Mouse (Mus musculus) CH12.LX (cell line): Measurements from ENCODE around the gene Ncaph2. TPM values are rescaled to one million over a fixed set of nuclear protein-coding genes. Genes with fewer than 3 reads are reported as not detected.

Source experiments
- DNase-seq: peaks from one replicate; pipeline ENCODE4 v3.0.0-alpha.2; 2013; ENCODE audit errors: extremely low read depth
- H3K27ac ChIP-seq: 2 replicates; pipeline ENCODE4 v1.5.1; 2012; ENCODE audit warnings: low read depth, mild to moderate bottlenecking, control low read depth, moderate library complexity; ENCODE audit not compliant: insufficient read depth
- H3K27me3 ChIP-seq: replicated peaks from 2 replicates; pipeline ENCODE3; 2012; ENCODE audit warnings: inconsistent platforms
- H3K36me3 ChIP-seq, 2 experiments: replicated peaks in 1 of 2; 2 replicates each; pipeline versions ENCODE3 to v1.6.1; 2012; ENCODE audit warnings: inconsistent platforms in 1 of 2, low read length in 1 of 2, mild to moderate bottlenecking in 1 of 2, mixed read lengths in 1 of 2, moderate library complexity in 1 of 2; ENCODE audit not compliant: control insufficient read depth in 1 of 2, insufficient read depth in 1 of 2
- H3K4me1 ChIP-seq, 2 experiments: 2 replicates each; pipeline ENCODE4 v1.6.1; 2012; ENCODE audit warnings: inconsistent platforms in 1 of 2, moderate library complexity in 1 of 2; ENCODE audit not compliant: insufficient read depth in 2 of 2, control insufficient read depth in 1 of 2
- H3K4me2 ChIP-seq: 2 replicates; pipeline ENCODE4 v1.6.1; 2012; ENCODE audit warnings: low read depth, mild to moderate bottlenecking, control low read depth; ENCODE audit not compliant: poor library complexity, insufficient read depth, severe bottlenecking
- H3K4me3 ChIP-seq, 3 experiments: fragments of 150-350 bp in 1 of 3; sonication (generic) in 1 of 3; replicated peaks in 1 of 3; 2 replicates each; pipeline versions ENCODE3 to v1.5.1; 2011 to 2012; ENCODE audit warnings: low read depth in 2 of 3, low read length in 2 of 3, mild to moderate bottlenecking in 2 of 3, moderate library complexity in 2 of 3, control low read depth in 1 of 3, improper control_type of control experiment in 1 of 3, inconsistent platforms in 1 of 3, mixed read lengths in 1 of 3; ENCODE audit not compliant: poor library complexity in 1 of 3
- H3K79me2 ChIP-seq: replicated peaks from 2 replicates; pipeline ENCODE4 v1.6.1; 2012; ENCODE audit warnings: mild to moderate bottlenecking, moderate library complexity; ENCODE audit not compliant: control insufficient read depth, poor library complexity, insufficient read depth, severe bottlenecking; ENCODE audit errors: extremely low read depth
- H3K9ac ChIP-seq: 2 replicates; pipeline ENCODE4 v1.6.1; 2012; ENCODE audit warnings: low read depth, mild to moderate bottlenecking, control low read depth, moderate library complexity; ENCODE audit not compliant: insufficient read depth
- H3K9me3 ChIP-seq: replicated peaks from 2 replicates; pipeline ENCODE3; 2012; ENCODE audit warnings: low read length, inconsistent platforms, mixed read lengths
- ELF1 ChIP-seq: IDR thresholded peaks from 2 replicates; pipeline ENCODE4 v1.6.1; 2014; ENCODE audit warnings: low read depth, mild to moderate bottlenecking, inconsistent platforms, low read length, improper control_type of control experiment
- GABPA ChIP-seq: IDR thresholded peaks from 2 replicates; pipeline ENCODE4 v1.6.1; 2012; ENCODE audit warnings: low read depth, low read length, improper control_type of control experiment, inconsistent platforms; ENCODE audit not compliant: insufficient replicate concordance
- JUND ChIP-seq: conservative IDR thresholded peaks from 2 replicates; pipeline ENCODE4 v1.6.1; 2011; ENCODE audit warnings: low read depth, low read length, improper control_type of control experiment
- MAFK ChIP-seq: IDR thresholded peaks from 2 replicates; pipeline ENCODE4 v1.6.1; 2011; ENCODE audit warnings: low read length, improper control_type of control experiment; ENCODE audit not compliant: insufficient replicate concordance
- MAX ChIP-seq: IDR thresholded peaks from 2 replicates; pipeline ENCODE4 v1.6.1; 2011; ENCODE audit warnings: low read length, improper control_type of control experiment
- MXI1 ChIP-seq: IDR thresholded peaks from 2 replicates; pipeline ENCODE4 v1.6.1; 2011; ENCODE audit warnings: mild to moderate bottlenecking, low read depth, low read length, improper control_type of control experiment
- MYC ChIP-seq: IDR thresholded peaks from 2 replicates; pipeline ENCODE4 v1.6.1; 2011; ENCODE audit warnings: low read depth, mild to moderate bottlenecking, improper control_type of control experiment, low read length
- RAD21 ChIP-seq: IDR thresholded peaks from 2 replicates; pipeline ENCODE4 v1.6.1; 2011; ENCODE audit warnings: low read depth, mild to moderate bottlenecking, low read length, improper control_type of control experiment, moderate library complexity
- RCOR1 ChIP-seq: conservative IDR thresholded peaks from 2 replicates; pipeline ENCODE4 v1.6.1; 2012; ENCODE audit warnings: low read depth, mild to moderate bottlenecking, inconsistent platforms, low read length, improper control_type of control experiment
- SIN3A ChIP-seq: IDR thresholded peaks from 2 replicates; pipeline ENCODE4 v1.6.1; 2012; ENCODE audit warnings: low read length, improper control_type of control experiment, inconsistent platforms
- SMC3 ChIP-seq: IDR thresholded peaks from 2 replicates; pipeline ENCODE4 v1.6.1; 2011; ENCODE audit warnings: low read depth, low read length, improper control_type of control experiment
- TBP ChIP-seq: conservative IDR thresholded peaks from 2 replicates; pipeline ENCODE4 v1.6.1; 2011; ENCODE audit warnings: low read depth, low read length, improper control_type of control experiment
- UBTF ChIP-seq: IDR thresholded peaks from 2 replicates; pipeline ENCODE4 v1.6.1; 2012; ENCODE audit warnings: low read depth, mild to moderate bottlenecking, inconsistent platforms, low read length, improper control_type of control experiment, moderate library complexity
- ZC3H11A ChIP-seq: IDR thresholded peaks from 2 replicates; pipeline ENCODE4 v1.6.1; 2012; ENCODE audit warnings: low read depth, mild to moderate bottlenecking, inconsistent platforms, low read length, improper control_type of control experiment
- dilution Hi-C: fragments of 300-500 bp; cut with MboI; formaldehyde crosslinking; loops from 2 replicates; pipeline ENCODE4 v1.14.3; 2020; ENCODE audit warnings: low sequenced_read_pairs; ENCODE audit not compliant: extremely low pct_unique_long_range_greater_than_20kb, extremely low pct_ligation_motif_present
- in situ Hi-C: fragments of 300-500 bp; cut with MboI; formaldehyde crosslinking; loops from 3 replicates; pipeline ENCODE4 v1.14.3; 2019; ENCODE audit warnings: low sequenced_read_pairs, low pct_ligation_motif_present, low pct_unique_long_range_greater_than_20kb, mixed read lengths
- polyA plus RNA-seq: library from polyadenylated mRNA; unstranded; fragments of >175 nt; gene quantifications from 2 replicates; pipeline ENCODE4 v1.2.1, GENCODE M21; 2012; ENCODE audit warnings: low read depth; ENCODE audit not compliant: insufficient read length
- total RNA-seq, 2 experiments: library from RNA; depleted of rRNA; stranded (reverse); fragments of 300-350 nt in 1 of 2; fragments of >200 nt in 1 of 2; gene quantifications; 2 replicates each; pipeline ENCODE4 v1.2.3; 2012 to 2014

Gene Ncaph2
- total and polyA plus RNA-seq, 3 experiments = 95.4 to 151 (median 106) TPM

DNA sequence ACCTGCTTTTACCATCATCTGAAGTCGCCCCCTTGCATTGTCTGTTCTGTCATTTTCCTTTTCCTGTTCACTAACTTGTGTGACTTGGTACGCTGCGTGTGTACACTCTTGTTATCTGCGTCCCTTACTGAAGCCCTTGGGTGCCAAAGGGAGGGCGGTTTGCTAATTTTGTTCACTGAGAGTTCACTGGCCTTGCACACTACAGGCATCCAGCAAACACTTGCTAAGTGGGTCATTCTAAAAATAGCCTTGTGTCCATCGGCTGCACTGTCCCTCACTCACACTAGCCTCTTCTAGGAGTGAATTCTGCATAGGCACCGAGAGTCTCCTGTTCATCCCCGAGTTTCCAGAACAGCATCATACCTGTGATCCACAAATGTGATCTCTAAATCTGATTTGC, 59.8 kb downstream of the Ncaph2 start:
- no peaks in the 10 kb centered on the region for H3K27me3 ChIP-seq
- H3K9ac ChIP-seq = no peak overlapping the region
- H3K4me3 ChIP-seq = no peak overlapping the region
- DNase-seq = no peak
- H3K27ac ChIP-seq = no peak overlapping the region
- in situ Hi-C loops (no loop called here), dilution Hi-C loops (no loop called here)
- TF ChIP-seq RCOR1 = no peak
- H3K4me1 ChIP-seq = no peaks in the 10 kb centered on the region
- no peaks in the 10 kb centered on the region for H3K9me3 ChIP-seq
- no peak overlapping the region for H3K4me2 ChIP-seq
- H3K36me3 ChIP-seq = peaks cover 29 to 46% of the 10 kb centered on the region in 2 experiments
- H3K79me2 ChIP-seq = no peaks in the 10 kb centered on the region

DNA sequence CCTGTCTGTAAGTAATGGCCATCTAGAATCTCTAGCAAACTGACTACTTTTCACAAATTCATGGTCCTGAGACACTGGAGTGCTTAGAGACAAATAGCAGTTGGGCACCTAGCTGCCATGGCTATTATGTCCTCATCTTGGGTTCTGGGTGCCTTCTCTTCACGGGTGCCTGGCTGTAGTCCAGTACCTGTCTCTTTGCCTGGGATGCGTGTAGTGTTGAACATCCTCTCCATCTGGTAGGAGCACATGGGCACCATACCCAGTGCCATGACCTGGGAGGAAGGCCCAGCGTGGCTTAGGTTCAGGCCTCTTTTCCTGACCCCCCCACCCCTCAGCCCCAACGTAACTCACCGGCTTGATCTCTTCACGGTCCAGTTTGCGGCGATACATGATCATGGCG, 66.4 kb downstream of the Ncaph2 start:
- H3K27ac ChIP-seq = no peak overlapping the region
- no peaks in the 10 kb centered on the region for H3K79me2 ChIP-seq
- dilution Hi-C loops = no loop called here
- TF ChIP-seq ZC3H11A = no peak
- no peak for TF ChIP-seq MAFK
- TF ChIP-seq TBP = no peak
- TF ChIP-seq ELF1 = no peak
- no peak for TF ChIP-seq RAD21
- TF ChIP-seq GABPA = no peak
- TF ChIP-seq MYC = no peak
- no peak for TF ChIP-seq JUND
- no peak for TF ChIP-seq UBTF
- no peak for TF ChIP-seq MAX
- no peak for TF ChIP-seq SMC3
- no peak for TF ChIP-seq MXI1
- TF ChIP-seq SIN3A = no peak
- TF ChIP-seq, all 38 proteins: peak for 0
- Histone ChIP-seq H3K27me3 (no peaks in the 10 kb centered on the region), H3K4me3 (no peak overlapping the region), H3K4me2 (no peak overlapping the region), H3K9me3 (no peaks in the 10 kb centered on the region), H3K9ac (no peak overlapping the region), H3K36me3 (peaks cover 55 to 90% of the 10 kb centered on the region in 2 experiments), H3K4me1 (no peaks in the 10 kb centered on the region)
- in situ Hi-C loops = loop anchor here (10.0 kb wide), 1 partner anchor 347 kb away; the partner anchor contains the start of gene Trabd
- no peak for DNase-seq

Other genes starting within 250 kb of the Ncaph2 start
Only the 20 nearest of the 25 such genes appear.
- 7.4 and 11.4 TPM in 2 replicates for gene Mapk11, start 206.1 kb upstream of the Ncaph2 start, total RNA-seq (2012; rRNA removed)
- 3.5 and 3.9 TPM in 2 replicates for gene Mapk11, start 206.1 kb upstream of the Ncaph2 start, total RNA-seq (2014; rRNA removed)
- 5.2 and 5.3 TPM in 2 replicates for gene Mapk11, start 206.1 kb upstream of the Ncaph2 start, polyA plus RNA-seq
- 40.1 and 51.5 TPM in 2 replicates for gene Plxnb2, start 174.9 kb upstream of the Ncaph2 start, total RNA-seq (2012; rRNA removed)
- gene Plxnb2, start 174.9 kb upstream of the Ncaph2 start, total RNA-seq (2014; rRNA removed) = 2.7 and 2.9 TPM in 2 replicates
- 4.3 and 4.5 TPM in 2 replicates for gene Plxnb2, start 174.9 kb upstream of the Ncaph2 start, polyA plus RNA-seq
- gene Dennd6b, start 159.2 kb upstream of the Ncaph2 start, total RNA-seq (2012; rRNA removed) = 6.6 and 9.0 TPM in 2 replicates
- gene Dennd6b, start 159.2 kb upstream of the Ncaph2 start, total RNA-seq (2014; rRNA removed) = 4.1 and 4.5 TPM in 2 replicates
- gene Dennd6b, start 159.2 kb upstream of the Ncaph2 start, polyA plus RNA-seq = 8.8 and 9.1 TPM in 2 replicates
- gene Ppp6r2, start 144.2 kb upstream of the Ncaph2 start, total RNA-seq (2012; rRNA removed) = 10.0 and 14.7 TPM in 2 replicates
- gene Ppp6r2, start 144.2 kb upstream of the Ncaph2 start, total RNA-seq (2014; rRNA removed) = 5.8 and 8.7 TPM in 2 replicates
- gene Ppp6r2, start 144.2 kb upstream of the Ncaph2 start, polyA plus RNA-seq = 6.8 and 10.3 TPM in 2 replicates
- 64.6 and 79.1 TPM in 2 replicates for gene Sbf1, start 40.4 kb upstream of the Ncaph2 start, total RNA-seq (2012; rRNA removed)
- gene Sbf1, start 40.4 kb upstream of the Ncaph2 start, total RNA-seq (2014; rRNA removed) = 22.6 and 34.6 TPM in 2 replicates
- 65.3 and 69.3 TPM in 2 replicates for gene Sbf1, start 40.4 kb upstream of the Ncaph2 start, polyA plus RNA-seq
- 1.8 and 4.5 TPM in 2 replicates for gene Adm2, start 33.0 kb upstream of the Ncaph2 start, total RNA-seq (2012; rRNA removed)
- gene Adm2, start 33.0 kb upstream of the Ncaph2 start, total RNA-seq (2014; rRNA removed) = 0.18 and 0.23 TPM in 2 replicates
- gene Adm2, start 33.0 kb upstream of the Ncaph2 start, polyA plus RNA-seq = 0.66 and 0.82 TPM in 2 replicates
- gene Miox, start 21.3 kb upstream of the Ncaph2 start, total RNA-seq (2012; rRNA removed) = not detected in 2 replicates
- gene Miox, start 21.3 kb upstream of the Ncaph2 start, total RNA-seq (2014; rRNA removed) = not detected in 2 replicates
- not detected in 2 replicates for gene Miox, start 21.3 kb upstream of the Ncaph2 start, polyA plus RNA-seq
- gene Lmf2, start 60 bp upstream of the Ncaph2 start, total RNA-seq (2012; rRNA removed) = 18.5 and 18.8 TPM in 2 replicates
- 9.1 and 9.9 TPM in 2 replicates for gene Lmf2, start 60 bp upstream of the Ncaph2 start, total RNA-seq (2014; rRNA removed)
- gene Lmf2, start 60 bp upstream of the Ncaph2 start, polyA plus RNA-seq = 28.2 and 36.2 TPM in 2 replicates
- 34.7 and 35.7 TPM in 2 replicates for gene Sco2, start 18.1 kb downstream of the Ncaph2 start, total RNA-seq (2012; rRNA removed)
- gene Sco2, start 18.1 kb downstream of the Ncaph2 start, total RNA-seq (2014; rRNA removed) = 24.9 and 27.2 TPM in 2 replicates
- 12.3 and 17.1 TPM in 2 replicates for gene Sco2, start 18.1 kb downstream of the Ncaph2 start, polyA plus RNA-seq
- 1.1 and 1.4 TPM in 2 replicates for gene Tymp, start 21.3 kb downstream of the Ncaph2 start, total RNA-seq (2012; rRNA removed)
- 2.3 and 2.4 TPM in 2 replicates for gene Tymp, start 21.3 kb downstream of the Ncaph2 start, total RNA-seq (2014; rRNA removed)
- gene Tymp, start 21.3 kb downstream of the Ncaph2 start, polyA plus RNA-seq = 1.1 and 1.5 TPM in 2 replicates
- not detected in 2 replicates for gene Odf3b, start 23.6 kb downstream of the Ncaph2 start, total RNA-seq (2012; rRNA removed)
- gene Odf3b, start 23.6 kb downstream of the Ncaph2 start, total RNA-seq (2014; rRNA removed) = not detected in 2 replicates
- gene Odf3b, start 23.6 kb downstream of the Ncaph2 start, polyA plus RNA-seq = not detected in 2 replicates
- not detected in 2 replicates for gene Klhdc7b, start 29.2 kb downstream of the Ncaph2 start, total RNA-seq (2012; rRNA removed)
- not detected in 2 replicates for gene Klhdc7b, start 29.2 kb downstream of the Ncaph2 start, total RNA-seq (2014; rRNA removed)
- not detected in 2 replicates for gene Klhdc7b, start 29.2 kb downstream of the Ncaph2 start, polyA plus RNA-seq
- not detected in 2 replicates for gene Syce3, start 54.8 kb downstream of the Ncaph2 start, total RNA-seq (2012; rRNA removed)
- not detected in 2 replicates for gene Syce3, start 54.8 kb downstream of the Ncaph2 start, total RNA-seq (2014; rRNA removed)
- gene Syce3, start 54.8 kb downstream of the Ncaph2 start, polyA plus RNA-seq = not detected in 2 replicates
- 1.6 and 2.1 TPM in 2 replicates for gene Cpt1b, start 70.1 kb downstream of the Ncaph2 start, total RNA-seq (2012; rRNA removed)
- 1.2 and 1.5 TPM in 2 replicates for gene Cpt1b, start 70.1 kb downstream of the Ncaph2 start, total RNA-seq (2014; rRNA removed)
- 0.44 and 2.1 TPM in 2 replicates for gene Cpt1b, start 70.1 kb downstream of the Ncaph2 start, polyA plus RNA-seq
- gene C730034F03Rik, start 73.9 kb downstream of the Ncaph2 start, total RNA-seq (2012; rRNA removed) = 3.6 and 6.3 TPM in 2 replicates
- gene C730034F03Rik, start 73.9 kb downstream of the Ncaph2 start, total RNA-seq (2014; rRNA removed) = 0.35 and 0.36 TPM in 2 replicates
- 0.44 and 1.1 TPM in 2 replicates for gene C730034F03Rik, start 73.9 kb downstream of the Ncaph2 start, polyA plus RNA-seq
- gene Gm44502, start 74.0 kb downstream of the Ncaph2 start, total RNA-seq (2012; rRNA removed) = 0.13 and 0.34 TPM in 2 replicates
- 0.15 TPM in 1 of 2 replicates, not detected in the other for gene Gm44502, start 74.0 kb downstream of the Ncaph2 start, total RNA-seq (2014; rRNA removed)
- gene Gm44502, start 74.0 kb downstream of the Ncaph2 start, polyA plus RNA-seq = 1.9 TPM in 1 of 2 replicates, not detected in the other
- gene Chkb, start 74.2 kb downstream of the Ncaph2 start, total RNA-seq (2012; rRNA removed) = 24.0 and 26.4 TPM in 2 replicates
- 21.1 and 25.9 TPM in 2 replicates for gene Chkb, start 74.2 kb downstream of the Ncaph2 start, total RNA-seq (2014; rRNA removed)
- gene Chkb, start 74.2 kb downstream of the Ncaph2 start, polyA plus RNA-seq = 25.0 and 31.8 TPM in 2 replicates
- gene Mapk8ip2, start 98.2 kb downstream of the Ncaph2 start, total RNA-seq (2012; rRNA removed) = 0.04 TPM in 1 of 2 replicates, not detected in the other
- gene Mapk8ip2, start 98.2 kb downstream of the Ncaph2 start, total RNA-seq (2014; rRNA removed) = not detected in 2 replicates
- not detected in 2 replicates for gene Mapk8ip2, start 98.2 kb downstream of the Ncaph2 start, polyA plus RNA-seq
- 6.3 and 9.3 TPM in 2 replicates for gene Arsa, start 121.7 kb downstream of the Ncaph2 start, total RNA-seq (2012; rRNA removed)
- gene Arsa, start 121.7 kb downstream of the Ncaph2 start, total RNA-seq (2014; rRNA removed) = 8.3 and 10.3 TPM in 2 replicates
- gene Arsa, start 121.7 kb downstream of the Ncaph2 start, polyA plus RNA-seq = 9.5 and 9.9 TPM in 2 replicates
- not detected in 2 replicates for gene Shank3, start 143.9 kb downstream of the Ncaph2 start, total RNA-seq (2012; rRNA removed)
- gene Shank3, start 143.9 kb downstream of the Ncaph2 start, total RNA-seq (2014; rRNA removed) = not detected in 2 replicates
- gene Shank3, start 143.9 kb downstream of the Ncaph2 start, polyA plus RNA-seq = not detected in 2 replicates